Mouse (Mus musculus) telencephalon, adult 2 months (tissue): ENCODE results near the gene Gls2.

Source experiments
- DNase-seq: peaks from one replicate; pipeline ENCODE4 v3.0.0-alpha.2; 2011; ENCODE audit warnings: low read depth, low spot score

Gls2 gene

DNA sequence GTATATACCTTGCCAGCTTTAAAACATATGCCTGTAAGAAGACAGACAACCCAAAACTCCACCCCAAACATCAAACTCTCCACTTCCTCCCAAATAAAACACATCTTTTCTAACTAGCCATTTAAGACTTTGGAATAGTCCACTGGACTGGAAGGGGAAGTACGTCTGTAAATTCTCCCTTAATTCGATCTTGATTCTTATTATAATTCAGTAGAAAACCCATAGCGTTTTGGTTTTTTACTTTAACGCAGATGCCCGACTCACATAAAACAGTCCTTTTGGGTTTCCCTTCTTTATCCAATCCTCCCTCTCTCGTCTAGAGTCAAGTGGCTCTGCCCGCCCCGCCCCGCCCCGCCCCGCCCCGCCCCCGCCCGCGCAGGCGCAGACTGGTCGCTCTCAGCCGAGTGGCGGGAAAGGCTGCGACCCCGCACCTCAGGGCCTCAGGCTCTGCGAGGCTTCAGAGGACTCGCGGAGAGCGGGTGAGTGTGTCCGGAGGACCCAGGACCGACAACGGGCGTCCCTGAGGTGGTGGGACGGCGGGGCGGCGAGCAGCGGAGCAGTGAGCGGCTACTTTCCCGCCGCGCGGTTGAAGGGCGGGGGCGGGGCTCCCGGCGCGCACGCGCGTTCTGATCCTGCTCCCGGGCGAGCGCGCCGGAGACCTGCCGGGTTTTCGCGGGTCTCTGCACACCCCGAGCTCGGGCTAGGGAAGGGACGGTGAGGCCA, 37.6 kb downstream of the Gls2 start, which contains the start of gene Timeless:
Timeless (plus strand) TSS at position 369 of the 723 bp plus-strand sequence.
- peak; percentile 79 for DNase-seq

DNA sequence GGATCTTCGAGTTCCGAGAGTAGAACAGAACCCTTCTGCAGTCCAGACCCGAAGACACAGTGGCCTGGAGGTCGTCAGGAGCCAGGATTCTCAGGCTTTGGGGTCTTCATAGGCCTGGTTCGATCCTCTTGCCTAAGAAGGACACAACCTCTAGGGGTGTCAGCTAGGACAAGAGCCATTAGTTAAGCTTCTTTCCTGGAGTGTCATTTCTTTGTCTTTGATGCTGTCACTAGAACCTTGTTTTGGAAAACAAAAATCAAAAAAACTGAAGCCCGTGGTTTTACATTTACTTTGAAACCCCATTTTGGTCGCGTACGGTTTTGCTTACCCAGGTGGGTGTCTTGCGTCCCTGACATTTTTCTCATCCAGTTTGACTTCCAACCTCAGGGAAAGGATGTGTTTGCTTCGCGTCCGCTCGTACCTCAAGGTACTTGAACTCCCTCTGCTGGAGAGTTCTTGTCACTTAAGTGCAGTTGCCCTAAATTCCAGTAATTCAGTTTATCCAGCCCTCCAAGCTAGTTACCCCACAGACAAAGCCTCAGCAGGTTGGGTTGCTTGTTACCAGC, 38.2 kb downstream of the Gls2 start:
- DNase-seq = peak; percentile 74

DNA sequence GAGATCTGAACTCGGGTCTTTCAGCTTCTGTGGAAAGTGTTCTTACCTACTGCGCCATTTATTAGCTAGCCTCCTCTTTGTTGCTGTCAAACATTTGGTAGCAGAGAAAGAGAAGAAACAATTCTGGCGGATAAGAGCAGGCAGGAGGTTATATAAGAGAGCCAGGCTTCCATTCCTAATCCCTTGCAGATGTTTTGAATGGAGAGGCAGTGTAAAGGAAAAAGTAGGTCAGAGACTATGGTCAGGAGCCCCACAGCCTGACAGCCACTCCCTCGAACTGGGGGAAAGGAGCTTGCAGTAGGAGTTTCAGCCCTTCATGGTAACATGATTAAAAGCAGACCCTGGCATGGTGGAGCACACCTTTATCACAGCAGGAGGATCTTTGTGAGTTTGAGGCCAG, 42.1 kb downstream of the Gls2 start:
- DNase-seq = no peak

DNA sequence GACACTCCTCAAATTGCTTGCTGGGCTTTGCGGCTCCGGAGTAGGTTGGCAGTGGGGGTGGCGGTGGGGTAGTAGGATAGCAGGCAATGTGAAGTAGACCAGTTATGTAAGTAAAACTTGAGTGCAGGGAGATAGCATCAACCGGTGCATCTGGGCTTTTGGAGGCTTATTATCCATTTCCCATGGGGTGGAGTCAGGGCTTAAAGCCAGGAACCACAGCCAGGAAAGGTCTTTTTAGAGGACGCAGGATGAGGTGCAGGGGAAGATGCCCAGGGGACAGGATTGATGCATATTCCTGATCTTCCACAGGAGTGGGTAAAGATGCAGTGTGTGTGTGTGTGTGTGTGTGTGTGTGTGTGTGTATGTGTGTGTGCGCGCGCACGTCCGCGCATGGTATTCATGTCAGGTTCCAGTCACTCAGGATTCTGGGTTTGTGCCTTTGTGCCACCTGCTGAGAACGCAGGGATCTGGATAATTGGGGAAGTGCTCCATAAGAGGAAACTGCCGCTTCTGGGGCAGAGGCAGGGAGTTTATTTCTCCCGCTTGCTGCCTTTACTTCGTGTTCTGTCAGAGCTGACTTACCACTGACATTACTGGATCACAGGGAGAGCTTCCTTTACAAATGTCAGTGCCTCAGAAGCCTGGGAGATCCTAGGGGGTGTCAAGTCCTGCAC, 43.7 kb downstream of the Gls2 start:
- peak; percentile 26 for DNase-seq

DNA sequence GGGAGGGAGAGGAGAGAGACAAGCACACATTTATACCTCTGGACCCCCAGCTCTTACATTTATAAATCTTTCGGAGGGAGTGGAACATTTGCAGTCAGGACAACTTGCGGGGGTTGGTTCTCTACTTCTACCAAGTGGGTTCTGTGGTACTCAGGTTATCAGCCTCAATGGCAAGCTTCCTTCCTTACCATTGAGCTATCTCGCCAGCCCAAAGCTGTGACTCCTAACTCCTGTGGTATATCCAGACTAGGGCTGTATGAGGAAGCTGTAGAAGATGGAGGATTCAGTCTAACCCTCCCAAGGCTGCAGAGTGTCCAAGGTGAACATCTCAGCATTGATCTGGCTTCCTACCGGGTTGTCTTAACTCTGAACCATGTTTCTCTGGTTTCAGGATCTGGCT, 44.9 kb downstream of the Gls2 start:
- DNase-seq = no peak

DNA sequence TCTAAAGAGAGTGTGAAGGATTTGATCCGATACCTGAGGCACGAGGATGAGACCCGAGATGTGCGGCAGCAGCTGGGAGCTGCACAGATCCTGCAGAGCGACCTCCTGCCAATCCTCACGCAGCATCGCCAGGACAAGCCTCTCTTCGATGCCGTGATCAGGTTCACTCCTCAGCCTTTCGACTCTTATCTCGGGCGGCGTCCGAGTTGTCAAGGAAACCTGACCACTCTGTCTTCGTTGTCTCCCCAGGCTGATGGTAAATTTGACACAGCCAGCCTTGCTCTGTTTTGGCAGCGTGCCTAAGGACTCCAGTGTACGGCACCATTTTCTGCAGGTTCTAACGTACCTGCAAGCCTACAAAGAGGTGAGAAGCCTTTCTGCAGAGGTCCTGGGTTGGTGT, 45.9 kb downstream of the Gls2 start:
- DNase-seq = no peak

DNA sequence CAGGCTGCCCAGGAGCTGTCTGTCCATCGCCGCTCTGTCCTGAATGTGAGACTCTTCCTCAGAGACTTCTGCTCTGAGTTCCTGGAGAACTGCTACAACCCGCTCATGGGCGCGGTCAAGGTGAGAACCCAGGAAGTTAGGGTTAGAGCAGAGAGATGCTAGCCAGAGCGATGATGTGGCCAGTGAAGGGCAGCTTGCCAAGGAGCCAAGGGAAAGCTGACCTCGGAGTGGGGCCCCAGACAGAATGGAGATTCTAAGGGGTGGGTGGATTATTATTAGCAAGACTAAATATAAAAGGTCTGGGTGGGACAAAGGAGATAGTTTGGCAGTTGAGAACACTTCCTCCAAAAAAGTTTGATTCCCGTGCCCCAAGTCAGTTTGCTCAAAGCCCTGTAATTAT, 49.0 kb downstream of the Gls2 start:
- no peak for DNase-seq

DNA sequence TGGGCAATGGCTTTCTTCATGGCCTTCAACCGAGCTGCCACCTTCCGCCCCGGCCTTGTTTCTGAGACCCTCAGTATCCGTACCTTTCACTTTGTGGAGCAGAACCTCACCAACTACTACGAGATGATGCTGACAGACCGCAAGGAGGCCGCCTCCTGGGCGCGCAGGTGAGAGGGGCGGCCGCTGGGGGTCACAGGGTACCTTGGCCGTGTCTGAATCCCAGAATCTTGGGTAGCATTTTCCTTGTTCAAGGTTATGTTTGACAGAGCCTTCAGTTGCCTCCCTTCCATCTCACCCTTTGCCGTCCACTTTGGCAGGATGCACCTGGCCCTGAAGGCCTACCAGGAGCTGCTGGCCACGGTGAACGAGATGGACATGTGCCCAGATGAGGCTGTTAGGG, 49.9 kb downstream of the Gls2 start:
- no peak for DNase-seq

DNA sequence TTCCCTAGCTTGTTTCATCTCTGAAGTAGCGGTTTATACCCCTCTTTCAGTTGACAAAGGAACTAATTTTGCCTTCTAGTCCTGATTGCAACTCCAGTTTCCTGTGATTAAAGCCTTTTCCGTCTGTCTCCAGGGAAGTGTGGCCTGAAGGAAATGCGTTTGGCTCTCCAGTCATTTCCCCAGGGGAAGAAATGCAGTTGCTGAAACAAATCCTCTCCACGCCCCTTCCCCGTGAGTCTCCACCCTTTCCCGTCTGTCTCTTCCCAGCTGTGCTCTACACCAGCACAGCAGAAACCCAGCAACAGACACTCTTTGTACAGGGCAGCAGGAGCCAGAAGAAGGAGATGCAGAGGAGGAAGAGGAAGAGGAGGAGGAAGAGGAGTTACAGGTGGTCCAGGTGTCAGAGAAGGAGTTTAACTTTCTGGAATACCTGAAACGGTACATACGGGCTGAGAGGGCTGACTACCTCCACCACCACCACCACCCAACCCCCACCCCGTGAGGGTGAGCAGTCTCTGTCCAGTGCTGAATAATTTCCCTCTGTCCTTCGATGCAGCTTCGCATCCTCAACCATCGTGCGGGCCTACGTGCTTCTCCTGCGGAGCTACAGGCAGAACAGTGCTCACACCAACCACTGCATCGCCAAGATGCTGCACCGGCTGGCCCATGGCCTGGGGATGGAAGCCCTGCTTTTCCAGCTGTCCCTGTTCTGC, 52.9 kb downstream of the Gls2 start:
- no peak for DNase-seq

DNA sequence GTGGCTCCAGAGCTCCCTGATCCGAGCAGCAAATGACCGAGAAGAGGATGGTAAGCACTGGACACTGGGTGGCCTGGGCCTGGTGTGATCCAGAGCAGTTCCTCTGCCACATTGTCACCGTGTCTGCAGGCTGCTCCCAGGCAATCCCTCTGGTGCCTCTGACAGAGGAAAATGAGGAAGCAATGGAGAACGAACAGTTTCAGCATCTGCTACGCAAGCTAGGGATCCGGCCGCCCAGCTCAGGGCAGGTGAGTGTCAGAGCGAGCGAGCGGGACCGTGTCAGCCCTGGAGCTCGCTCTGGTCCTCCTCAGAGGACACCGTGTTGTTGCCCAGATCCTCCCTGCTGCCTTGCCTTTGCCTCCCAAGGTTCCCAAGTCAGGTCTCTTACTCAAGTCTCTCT, 56.3 kb downstream of the Gls2 start:
- DNase-seq = no peak

DNA sequence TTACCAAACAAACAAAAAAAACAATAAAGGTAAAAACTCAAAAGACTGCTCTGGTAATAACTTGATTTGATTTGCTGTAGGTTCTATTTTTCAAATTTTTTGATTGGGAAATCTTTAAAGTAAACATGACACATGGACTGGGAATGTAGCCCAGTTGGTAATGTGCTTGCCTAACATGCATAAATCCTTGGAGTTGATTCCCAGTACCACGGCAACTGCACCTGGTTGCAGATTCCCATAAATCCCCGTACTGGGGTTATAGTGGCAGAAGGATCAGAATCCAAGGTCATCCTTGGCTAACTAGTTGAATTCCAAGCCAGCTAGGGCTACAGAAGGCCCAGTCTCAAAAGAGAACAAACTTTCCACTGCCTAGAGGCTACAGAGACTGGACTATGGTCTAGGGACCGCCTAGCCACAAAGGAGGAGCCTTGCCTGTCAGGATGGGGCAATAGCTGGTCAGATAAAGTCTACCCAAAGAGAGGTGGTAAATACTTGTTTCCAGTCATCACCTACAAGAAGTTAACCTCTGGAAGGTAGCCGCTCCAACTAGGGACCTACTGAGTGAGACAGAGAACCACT, 59.5 kb downstream of the Gls2 start, which contains the start of gene Apon:
Apon (plus strand) TSS at position 420 of the 579 bp plus-strand sequence.
- no peak for DNase-seq

DNA sequence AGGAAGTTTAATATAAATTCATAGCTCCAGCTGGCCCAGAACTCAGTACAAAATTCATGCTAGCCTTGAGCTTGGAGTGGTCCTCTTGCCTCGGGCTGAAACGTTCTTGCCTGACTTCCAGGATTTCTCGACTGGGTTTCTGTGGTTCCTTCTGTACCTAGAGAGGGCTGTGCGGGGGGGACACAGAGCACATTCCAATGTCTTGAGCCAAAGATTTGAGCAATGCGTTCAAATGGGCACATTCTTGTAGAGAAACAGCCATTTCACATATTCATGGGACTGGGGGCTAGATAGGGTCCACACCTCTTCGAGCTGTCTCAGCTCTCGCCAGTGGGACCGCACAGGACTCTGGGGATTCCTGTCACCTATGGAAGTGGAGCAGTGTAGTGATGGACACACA, 61.7 kb downstream of the Gls2 start:
- no peak for DNase-seq

DNA sequence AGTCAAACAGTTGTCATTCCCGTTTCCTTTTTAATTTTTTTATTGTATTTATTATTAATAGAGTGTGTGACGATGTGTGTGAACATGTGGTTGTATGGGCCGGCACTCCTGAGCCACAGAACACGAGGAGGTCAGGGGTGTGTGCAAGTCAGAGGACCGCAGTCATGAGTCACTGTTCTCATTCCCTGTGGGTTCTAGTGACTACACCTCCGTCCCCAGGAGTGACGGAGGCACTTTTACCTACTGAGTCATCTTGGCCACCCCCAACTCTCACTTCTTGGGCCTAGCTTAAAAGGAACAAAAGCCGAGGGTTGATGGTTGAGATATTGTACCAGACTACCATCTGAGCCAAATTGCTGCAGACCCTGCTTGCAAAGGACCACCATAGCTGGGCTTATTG, 62.1 kb downstream of the Gls2 start:
- DNase-seq = no peak

DNA sequence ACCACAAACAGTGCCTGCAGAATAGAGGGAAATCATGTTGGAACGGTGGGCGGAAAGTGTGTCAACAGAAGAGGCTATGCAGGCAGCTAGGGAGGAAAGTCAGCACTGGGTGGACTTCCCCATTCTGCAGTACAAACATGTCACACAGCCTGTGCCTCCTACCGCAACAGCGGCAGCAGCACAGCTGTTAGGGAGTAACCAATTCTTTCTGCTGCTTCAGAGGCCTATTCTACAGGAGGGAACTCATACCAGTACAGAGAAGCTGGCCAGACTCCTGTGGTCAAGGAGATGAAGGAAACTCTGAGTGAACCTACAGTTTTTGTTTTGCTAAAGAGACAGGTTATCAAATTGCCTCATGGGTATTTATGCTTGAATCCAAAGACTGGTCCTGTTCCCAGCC, 64.7 kb downstream of the Gls2 start:
- DNase-seq = no peak
